Mouse (Mus musculus) spleen, postnatal 4 days (tissue): ENCODE measurements around the gene Ap4e1.
"Not testable (repeated sequence)": the region's sequence is repeated elsewhere in the genome, so short reads cannot be mapped to it uniquely, and the experiment has no call there.

Source experiments
- DNase-seq, 2 experiments: peaks; one replicate each; pipeline ENCODE4 v3.0.0; 2022; ENCODE audit warnings: low spot score in 2 of 2

The Ap4e1 gene

DNA sequence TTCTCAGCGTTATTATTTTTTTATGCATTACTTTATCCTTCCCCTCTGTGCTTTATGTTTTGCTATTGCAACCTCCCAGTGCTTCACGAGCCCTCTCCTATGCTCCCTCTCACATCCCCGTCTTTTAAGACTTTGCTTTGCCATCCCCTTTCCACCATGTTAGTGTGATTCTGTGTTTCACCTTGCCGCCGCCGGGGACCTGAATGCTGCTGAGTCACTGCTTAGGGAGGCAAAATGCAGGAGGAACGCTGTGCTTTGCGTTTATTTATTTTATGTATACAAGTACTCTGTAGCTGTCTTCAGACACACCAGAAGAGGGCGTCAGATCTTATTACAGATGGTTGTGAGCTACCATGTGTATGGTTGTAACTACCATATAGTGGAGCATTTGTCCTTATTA is 69.1 kb downstream of the Ap4e1 start:
- no peak for DNase-seq

DNA sequence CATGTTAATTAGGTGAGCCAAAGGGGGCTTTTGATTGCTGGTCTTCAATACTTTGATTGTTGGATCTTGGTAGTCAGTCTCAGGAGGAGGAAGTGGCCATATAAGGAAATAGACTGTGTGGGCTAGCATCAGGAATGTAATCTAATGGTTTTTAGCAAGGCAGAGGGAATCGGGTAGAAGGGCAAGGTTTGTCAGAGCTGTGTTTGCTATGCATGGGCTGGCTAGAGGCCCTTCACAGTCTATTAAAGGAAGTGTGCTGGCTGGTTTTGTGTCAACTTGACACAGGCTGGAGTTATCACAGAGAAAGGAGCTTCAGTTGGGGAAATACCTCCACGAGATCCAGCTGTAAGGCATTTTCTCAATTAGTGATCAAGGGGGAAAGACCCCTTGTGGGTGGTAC is 70.5 kb downstream of the Ap4e1 start:
- DNase-seq = not testable (repeated sequence)

- no peak for DNase-seq
Measured at GRCm38 (mm10) chr2:127079881-127080590, 71.5 kb downstream of the Ap4e1 start.

- no peak for DNase-seq
Measured at GRCm38 (mm10) chr2:127080591-127081218, 72.2 kb downstream of the Ap4e1 start.

DNA sequence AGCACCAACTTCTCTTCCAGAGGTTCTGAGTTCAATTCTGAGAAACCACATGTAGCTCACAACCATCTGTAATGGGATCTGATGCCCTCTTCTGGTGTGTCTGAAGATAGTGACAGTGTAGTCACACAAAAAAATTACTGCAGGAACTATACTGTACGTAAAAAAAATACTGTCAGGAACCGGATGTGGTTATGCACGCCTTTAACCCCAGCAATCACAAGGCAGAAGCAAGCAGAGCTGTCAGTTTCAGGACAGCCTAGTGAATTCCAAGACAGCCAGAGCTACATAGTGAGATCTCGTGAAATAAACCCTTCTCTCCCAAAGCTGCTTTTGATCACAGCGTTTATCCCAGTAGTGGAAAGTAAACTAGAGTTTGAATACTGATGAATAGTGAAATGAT is 77.7 kb downstream of the Ap4e1 start:
- DNase-seq = no peak

DNA sequence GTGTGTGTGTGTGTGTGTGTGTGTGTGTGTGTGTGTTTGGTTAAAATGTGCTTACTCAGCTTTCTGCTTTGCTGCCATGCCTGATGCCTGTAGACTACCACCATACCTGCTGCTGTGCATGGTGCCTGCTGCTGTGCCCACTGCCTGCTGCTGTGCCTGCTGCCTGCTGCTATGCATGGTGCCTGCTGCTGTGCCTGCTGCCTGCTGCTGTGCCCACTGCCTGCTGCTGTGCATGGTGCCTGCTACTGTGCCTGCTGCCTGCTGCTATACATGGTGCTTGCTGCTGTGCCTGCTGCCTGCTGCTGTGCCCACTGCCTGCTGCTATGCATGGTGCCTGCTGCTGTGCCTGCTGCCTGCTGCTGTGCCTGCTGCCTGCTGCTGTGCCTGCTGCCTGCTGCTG is 81.6 kb downstream of the Ap4e1 start:
- DNase-seq = peak in 1 of 2 experiments; percentile 33

DNA sequence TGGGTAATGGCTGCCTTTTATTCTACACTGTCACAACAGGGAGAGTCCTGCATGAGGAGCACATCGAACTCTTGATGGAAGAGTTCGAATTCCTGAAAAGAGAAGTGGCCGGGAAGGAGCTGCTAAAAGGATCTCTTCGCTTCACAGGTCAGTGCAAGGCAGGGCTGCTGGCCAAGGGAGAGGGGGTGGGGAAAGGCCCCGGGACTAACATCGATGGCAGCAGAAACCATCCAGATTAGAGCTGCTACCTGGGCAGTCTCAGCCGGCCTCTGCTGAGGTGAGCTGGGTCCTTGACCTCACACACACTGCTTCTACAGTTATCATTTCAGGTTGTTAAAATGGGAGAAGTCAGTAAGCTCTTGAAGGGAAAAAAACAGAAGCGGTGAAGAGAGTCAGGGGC is 83.5 kb downstream of the Ap4e1 start:
- no peak for DNase-seq

GRCm38 (mm10) chr2:127108986-127109385 is 100.5 kb downstream of the Ap4e1 start:
- no peak for DNase-seq
